Mouse (Mus musculus) lung, postnatal 4 days (tissue): ENCODE measurements at regions not wholly inside any gene's neighbourhood (a gene's known extent, or its start where the extent isn't known, plus 50 kb on each side); places are given as distances from the start of the nearest gene placed in this dataset.

Experiments used
- DNase-seq, 2 experiments: peaks; one replicate each; pipeline ENCODE4 v3.0.0; 2021

DNA sequence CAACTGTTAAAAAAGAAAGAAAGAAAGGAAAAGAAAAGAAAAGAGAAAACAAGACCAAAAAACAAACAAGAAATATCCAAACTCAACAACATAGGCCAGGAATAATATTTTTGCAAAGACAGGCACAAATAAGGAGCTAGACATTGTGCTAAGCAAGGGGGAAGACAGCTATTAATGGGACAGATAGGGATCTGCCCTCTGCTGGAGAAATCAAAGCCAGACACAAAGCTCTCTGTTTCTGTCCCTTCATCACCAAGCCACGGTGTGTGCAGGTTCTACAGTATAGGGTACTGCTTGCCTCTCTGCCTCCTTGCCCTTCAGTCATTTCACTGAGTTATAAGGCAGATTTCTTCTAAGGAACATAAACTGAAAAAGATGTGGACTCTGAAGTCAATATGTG lies 57.8 kb upstream of the Chchd3 start:
- no peak for DNase-seq

DNA sequence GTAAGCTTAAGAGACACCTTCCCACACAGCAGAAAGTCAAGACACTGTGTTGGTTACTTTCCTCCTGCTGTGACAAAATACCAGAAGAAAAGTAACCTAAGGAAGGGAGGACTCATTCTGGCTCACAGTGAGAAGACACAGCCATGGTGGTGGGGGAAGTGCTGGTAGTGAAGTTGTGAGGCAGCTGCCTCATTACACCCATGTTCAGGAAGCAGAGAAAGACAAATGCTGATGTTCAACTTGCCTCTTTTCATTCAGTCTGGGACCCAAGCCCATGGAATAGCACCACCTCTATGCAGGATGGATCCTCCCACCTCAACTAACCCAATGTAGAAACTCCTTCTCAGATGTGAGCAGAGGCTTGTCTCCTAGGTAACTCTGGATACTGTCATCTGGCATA lies 60.5 kb upstream of the Chchd3 start:
- DNase-seq = no peak

DNA sequence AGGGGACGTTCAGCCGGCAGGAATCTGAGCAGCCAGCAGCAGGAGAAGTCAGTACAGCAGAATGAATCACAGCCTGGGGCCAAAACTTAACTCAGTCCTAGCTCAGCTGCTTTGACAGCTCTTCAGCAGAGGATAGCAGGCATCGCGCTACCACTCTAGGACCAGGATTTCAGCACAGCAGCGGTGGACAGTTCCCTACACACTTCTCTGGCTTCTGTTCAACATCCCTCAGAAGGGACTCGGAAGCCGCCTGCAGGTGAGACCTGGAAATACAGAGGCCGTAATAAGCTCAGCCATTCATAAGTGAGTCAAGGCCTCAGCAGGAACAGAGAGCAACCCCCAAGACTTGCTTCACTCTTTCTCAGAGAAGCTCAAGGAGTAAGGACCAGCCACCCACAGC lies 66.5 kb upstream of the Chchd3 start:
- peak; percentile 71 to 84 for DNase-seq

DNA sequence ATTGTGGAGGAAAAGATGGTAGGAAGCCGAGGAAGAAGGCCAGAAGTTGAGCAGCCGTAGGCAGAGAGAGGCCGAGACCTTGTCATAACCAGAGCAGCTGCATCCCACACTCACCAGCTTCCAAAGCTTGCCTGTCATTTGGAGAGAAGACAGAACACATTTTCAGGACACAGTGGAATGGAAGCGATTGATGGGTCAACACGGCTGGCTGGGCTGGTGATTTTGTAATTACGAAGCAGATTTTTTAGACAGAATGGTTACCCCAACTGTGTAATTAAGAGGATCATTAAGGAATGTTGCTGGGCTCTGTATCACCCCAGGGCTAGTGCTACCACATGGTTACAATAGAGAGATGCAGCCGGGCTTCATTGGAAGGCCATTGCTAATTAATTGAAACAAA lies 76.8 kb upstream of the Chchd3 start:
- no peak for DNase-seq

DNA sequence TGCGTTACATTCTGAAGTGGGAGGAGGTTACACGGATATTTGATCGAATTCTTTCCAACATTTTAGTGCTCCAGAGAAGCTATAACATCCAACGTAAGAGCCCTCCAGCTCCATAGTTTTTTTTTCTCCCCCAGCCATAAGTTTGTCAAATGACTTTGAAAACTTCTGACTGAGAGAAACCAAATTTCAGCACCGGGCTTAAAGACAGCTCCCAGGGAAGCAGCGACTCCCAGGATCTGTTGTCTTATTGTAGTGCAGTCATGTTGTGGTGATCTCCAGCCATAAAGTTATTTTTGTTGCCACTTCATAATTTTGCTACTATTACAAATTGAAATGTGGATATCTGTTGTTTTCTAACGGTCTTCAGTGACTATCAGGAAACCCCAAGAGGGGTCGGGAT lies 77.8 kb upstream of the Chchd3 start:
- peak in 1 of 2 experiments; percentile 27 for DNase-seq

DNA sequence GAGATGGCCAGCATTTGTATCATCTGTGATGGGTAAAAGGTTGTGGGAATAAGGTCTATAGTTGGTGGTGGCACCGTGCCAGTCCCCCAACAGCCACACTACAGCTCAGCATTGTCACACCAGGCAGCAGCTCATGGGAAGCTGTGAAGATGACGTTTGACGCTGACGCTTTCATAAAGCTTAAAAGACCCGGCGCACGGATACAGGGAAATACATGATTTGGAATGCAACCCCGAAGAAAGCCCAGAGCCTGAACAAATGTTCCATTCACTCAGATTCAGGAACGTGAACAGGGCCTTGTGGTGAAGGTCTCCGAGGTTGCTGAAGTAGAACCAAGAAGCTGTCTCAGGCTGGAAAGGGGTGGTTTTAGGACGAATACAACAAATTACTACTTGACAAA lies 82.4 kb upstream of the Exoc4 start:
- no peak for DNase-seq

DNA sequence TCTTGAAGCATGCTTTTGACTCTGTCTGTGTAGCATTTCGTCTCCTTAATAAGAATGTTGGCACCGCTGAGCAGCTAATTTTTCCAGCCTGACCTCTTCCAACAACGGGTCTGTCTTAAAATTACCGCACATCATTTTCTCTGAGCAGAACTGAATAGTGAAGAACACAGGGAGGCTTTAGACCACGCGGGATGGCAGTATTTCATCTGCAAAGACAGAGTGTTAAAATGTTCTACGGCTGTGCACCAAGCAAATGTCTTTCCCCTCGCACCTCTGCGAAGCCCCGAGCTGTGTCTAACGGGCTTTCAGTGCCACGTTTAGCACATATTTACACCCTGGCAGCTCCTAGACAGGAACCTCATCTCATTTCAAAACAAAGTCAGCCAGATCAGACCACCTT lies 75.3 kb upstream of the Exoc4 start:
- no peak for DNase-seq

DNA sequence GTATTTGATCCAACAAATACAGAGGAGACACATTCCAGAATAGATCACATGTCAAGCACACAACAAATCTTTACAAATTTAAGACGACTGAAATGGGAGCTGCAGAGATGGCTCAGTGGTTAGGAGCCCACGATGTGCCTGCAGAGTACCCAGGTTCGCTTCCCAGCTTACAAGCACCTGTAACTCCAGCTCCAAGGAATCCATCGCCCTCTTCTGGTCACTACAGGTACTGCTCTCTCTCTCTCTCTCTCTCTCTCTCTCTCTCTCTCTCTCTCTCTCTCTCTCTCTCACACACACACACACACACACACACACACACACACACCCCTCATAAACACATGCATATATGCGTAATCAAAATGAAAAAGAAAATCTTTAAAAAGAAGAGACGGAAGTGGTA lies 74.3 kb upstream of the Exoc4 start:
- no peak for DNase-seq

DNA sequence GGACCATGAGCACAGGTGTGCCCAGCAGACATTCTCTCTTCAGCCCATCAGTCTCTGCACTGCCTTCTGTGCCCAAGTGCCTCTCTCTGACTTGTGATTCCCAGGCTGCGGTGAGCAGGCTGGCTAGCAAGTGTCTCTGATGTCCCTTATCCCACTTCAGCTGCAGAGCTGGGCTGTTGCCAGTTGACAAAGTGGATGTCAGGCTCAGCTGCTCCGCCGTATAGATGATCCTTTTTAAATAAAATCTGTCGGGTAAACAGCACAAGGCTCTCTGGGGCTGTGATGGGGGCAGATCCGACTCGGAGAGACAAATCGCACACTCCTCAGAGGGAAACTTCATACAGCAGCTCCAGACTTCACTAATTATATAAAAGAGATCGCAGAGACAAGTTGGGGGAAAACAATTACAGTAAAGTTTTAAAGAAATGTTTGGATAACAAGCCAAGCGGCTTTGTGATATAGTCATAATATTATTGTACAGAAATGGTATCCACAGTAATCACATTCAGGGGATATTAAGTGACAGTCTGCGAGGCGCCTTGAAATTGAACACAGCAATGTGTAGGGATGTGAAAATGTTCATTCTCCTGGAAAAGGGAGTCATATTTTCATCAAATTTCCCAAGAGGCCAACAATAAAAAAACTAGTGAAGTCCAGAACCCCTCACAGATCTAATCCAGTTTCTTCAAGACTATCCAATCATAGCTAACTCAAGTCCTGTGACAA lies 59.2 kb upstream of the Exoc4 start:
- DNase-seq = peak in 1 of 2 experiments; percentile 26

DNA sequence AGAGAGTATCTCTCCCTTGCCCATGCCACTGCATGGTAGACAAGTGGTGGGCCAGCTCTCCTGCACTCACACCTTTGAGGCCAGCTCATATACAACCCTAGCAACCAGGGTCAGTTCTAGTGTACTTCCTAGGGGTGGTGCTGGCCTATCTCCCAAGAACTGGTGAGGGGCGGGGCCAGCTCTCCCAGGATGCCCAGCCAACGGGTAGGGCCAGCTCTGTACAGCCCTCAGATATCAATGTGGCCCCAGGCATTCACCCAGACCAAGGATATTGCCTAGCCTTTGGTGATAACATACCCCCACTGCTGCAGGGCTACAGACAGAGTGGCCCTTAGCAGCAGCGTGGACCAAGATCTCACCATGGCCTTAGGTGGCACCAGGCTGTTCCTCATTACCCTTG lies 55.1 kb upstream of the Exoc4 start:
- DNase-seq = no peak
